Mouse (Mus musculus): ENCODE data around the gene Fam89b. TPM values are rescaled to one million over a fixed set of nuclear protein-coding genes. Genes with fewer than 3 reads are reported as not detected.
"Not testable (repeated sequence)": the region's sequence is repeated elsewhere in the genome, so short reads cannot be mapped to it uniquely, and the experiment has no call there.

The Fam89b gene
- polyA plus RNA-seq, 1 experiment from 2014 or later, result 45.3 TPM

- WGBS (ENCODE audit: insufficient replicate concordance), result 79% methylated on average over 41 of the region's 41 CpGs
Observed at GRCm38 (mm10) chr19:5695849-5696462, 33.5 kb downstream of the Fam89b start.

DNA sequence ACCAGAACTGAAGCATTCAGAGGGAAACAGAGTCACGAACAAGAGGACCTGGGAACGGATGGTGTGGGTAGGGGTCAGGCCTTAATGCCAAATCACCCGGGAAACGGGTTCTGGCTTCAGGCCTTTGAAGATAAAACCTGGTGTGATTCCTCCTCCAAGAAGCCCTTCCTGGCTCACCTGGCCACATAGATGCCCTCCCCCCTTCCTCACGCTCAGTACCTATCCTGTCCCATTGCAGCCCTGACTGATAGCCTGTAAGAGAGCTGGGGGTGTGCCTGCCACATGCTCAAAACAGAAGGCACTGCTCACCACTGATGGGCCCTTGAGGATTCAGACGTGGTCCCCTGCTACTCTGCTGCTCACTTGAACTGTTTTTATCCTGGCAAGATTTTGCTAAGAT lies 35.7 kb downstream of the Fam89b start:
- Histone ChIP-seq H3K9ac (no peak overlapping the region), H3K27ac (no peak overlapping the region), H3K4me3 (no peak overlapping the region), H3K27me3 (replicated peaks) (no peaks in the 10 kb centered on the region), H3K4me2 (no peak overlapping the region), H3K9me3 (replicated peaks) (no peaks in the 10 kb centered on the region), H3K4me1 (peaks cover 44% of the 10 kb centered on the region), H3K36me3 (peaks cover 84% of the 10 kb centered on the region)
- 80% methylated on average over 6 of the region's 6 CpGs for WGBS (ENCODE audit: insufficient replicate concordance)
- no peak for ATAC-seq

More at GRCm38 (mm10) chr19:5695849-5696462, 33.5 kb downstream of the Fam89b start:
- Histone ChIP-seq H3K4me2 (no peak overlapping the region), H3K9ac (no peak overlapping the region), H3K27me3 (replicated peaks) (no peaks in the 10 kb centered on the region), H3K4me3 (no peak overlapping the region), H3K9me3 (replicated peaks) (no peaks in the 10 kb centered on the region), H3K27ac (no peak overlapping the region), H3K36me3 (peaks cover 100% of the 10 kb centered on the region), H3K4me1 (peaks cover 34% of the 10 kb centered on the region)
- ATAC-seq, result no peak

DNA sequence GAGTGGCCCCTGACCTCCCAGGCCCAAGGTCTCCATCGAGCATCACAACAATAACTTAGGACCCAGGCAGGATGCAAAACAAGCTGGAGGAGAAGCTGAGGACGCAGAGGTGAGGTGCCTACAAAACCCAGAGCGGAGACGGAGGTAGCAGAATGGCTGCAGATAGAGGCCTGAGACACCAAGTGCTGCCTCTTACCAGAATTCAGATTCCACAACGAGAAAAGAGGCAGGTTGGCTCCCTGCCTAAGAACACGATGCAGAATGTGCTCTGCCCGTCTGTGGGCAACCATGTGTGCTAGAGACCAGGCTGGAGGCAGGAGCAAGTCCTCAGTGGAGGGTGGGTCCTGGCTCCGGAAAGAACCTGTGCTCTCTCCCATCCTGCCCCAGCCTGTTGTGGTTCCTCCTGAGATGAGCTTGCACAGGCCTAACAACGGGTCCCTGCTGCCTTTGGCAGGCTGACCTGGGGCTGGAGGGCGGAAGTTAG lies 36.5 kb downstream of the Fam89b start:
- no peaks in the 10 kb centered on the region for H3K27me3 ChIP-seq (replicated peaks)
- peak overlapping the region; percentile 81 for H3K4me3 ChIP-seq
- H3K9ac ChIP-seq, result peak overlapping the region; percentile 89

GRCm38 (mm10) chr19:5692086-5692912 lies 37.2 kb downstream of the Fam89b start:
- peaks cover 51% of the 10 kb centered on the region for H3K4me1 ChIP-seq
- no peak for ATAC-seq

More for the DNA sequence above, 36.5 kb downstream of the Fam89b start:
- Histone ChIP-seq H3K36me3 (peaks cover 76% of the 10 kb centered on the region), H3K4me2 (peak overlapping the region; percentile 95), H3K27ac (peak overlapping the region; percentile 73), H3K4me1 (peaks cover 45% of the 10 kb centered on the region), H3K9me3 (replicated peaks) (no peaks in the 10 kb centered on the region)
- no peak for ATAC-seq
- 60% methylated on average over 10 of the region's 10 CpGs for WGBS (ENCODE audit: insufficient replicate concordance)

GRCm38 (mm10) chr19:5691601-5692000 lies 37.9 kb downstream of the Fam89b start:
- Histone ChIP-seq H3K27ac (peak overlapping the region; percentile 73), H3K4me2 (peak overlapping the region; percentile 95), H3K27me3 (replicated peaks) (no peaks in the 10 kb centered on the region), H3K9ac (peak overlapping the region; percentile 89), H3K4me3 (peak overlapping the region; percentile 81), H3K9me3 (replicated peaks) (no peaks in the 10 kb centered on the region), H3K36me3 (peaks cover 66% of the 10 kb centered on the region), H3K4me1 (peaks cover 58% of the 10 kb centered on the region)
- WGBS (ENCODE audit: insufficient replicate concordance), result 52% methylated on average over 5 of the region's 5 CpGs
- no peak for ATAC-seq

More at GRCm38 (mm10) chr19:5692086-5692912, 37.2 kb downstream of the Fam89b start:
- H3K4me2 ChIP-seq, result peak overlapping the region; percentile 95
- peak overlapping the region; percentile 81 for H3K4me3 ChIP-seq
- peaks cover 69% of the 10 kb centered on the region for H3K36me3 ChIP-seq
- H3K9me3 ChIP-seq (replicated peaks), result no peaks in the 10 kb centered on the region
- peak overlapping the region; percentile 73 for H3K27ac ChIP-seq
- 46% methylated on average over 10 of the region's 10 CpGs for WGBS (ENCODE audit: insufficient replicate concordance)
- H3K27me3 ChIP-seq (replicated peaks), result no peaks in the 10 kb centered on the region
- peak overlapping the region; percentile 89 for H3K9ac ChIP-seq

DNA sequence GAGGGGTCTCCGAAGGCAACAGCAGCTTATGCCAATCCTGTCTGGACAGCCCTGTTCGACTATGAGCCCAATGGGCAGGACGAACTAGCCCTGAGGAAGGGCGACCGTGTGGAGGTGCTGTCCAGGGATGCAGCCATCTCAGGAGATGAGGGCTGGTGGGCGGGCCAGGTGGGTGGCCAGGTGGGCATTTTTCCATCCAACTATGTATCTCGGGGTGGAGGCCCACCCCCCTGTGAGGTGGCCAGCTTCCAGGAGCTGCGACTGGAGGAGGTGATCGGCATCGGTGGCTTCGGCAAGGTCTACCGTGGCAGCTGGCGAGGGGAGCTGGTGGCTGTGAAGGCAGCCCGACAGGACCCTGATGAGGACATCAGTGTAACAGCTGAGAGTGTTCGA lies 39.1 kb downstream of the Fam89b start:
- H3K4me3 ChIP-seq, result peak overlapping the region; percentile 81
- ATAC-seq, result no peak
- peaks cover 66% of the 10 kb centered on the region for H3K36me3 ChIP-seq
- peaks cover 64% of the 10 kb centered on the region for H3K4me1 ChIP-seq
- H3K4me2 ChIP-seq, result peak overlapping the region; percentile 95
- no peaks in the 10 kb centered on the region for H3K9me3 ChIP-seq (replicated peaks)
- peak overlapping the region; percentile 91 for H3K27ac ChIP-seq
- no peaks in the 10 kb centered on the region for H3K27me3 ChIP-seq (replicated peaks)
- WGBS (ENCODE audit: insufficient replicate concordance), result 47% methylated on average over 15 of the region's 15 CpGs
- H3K9ac ChIP-seq, result peak overlapping the region; percentile 89

GRCm38 (mm10) chr19:5689565-5690342 lies 39.7 kb downstream of the Fam89b start:
- H3K4me1 ChIP-seq, result peaks cover 70% of the 10 kb centered on the region
- H3K27ac ChIP-seq, result peak overlapping the region; percentile 91
- no peaks in the 10 kb centered on the region for H3K27me3 ChIP-seq (replicated peaks)
- H3K9me3 ChIP-seq (replicated peaks), result no peaks in the 10 kb centered on the region
- 4% methylated on average over 42 of the region's 42 CpGs for WGBS (ENCODE audit: insufficient replicate concordance)
- peaks cover 66% of the 10 kb centered on the region for H3K36me3 ChIP-seq
- H3K4me2 ChIP-seq, result peak overlapping the region; percentile 95
- H3K4me3 ChIP-seq, result peak overlapping the region; percentile 81
- peak overlapping the region; percentile 89 for H3K9ac ChIP-seq
- peak; percentile 74 for ATAC-seq

- peak overlapping the region; percentile 91 for H3K27ac ChIP-seq
- peaks cover 70% of the 10 kb centered on the region for H3K4me1 ChIP-seq
- H3K36me3 ChIP-seq, result peaks cover 66% of the 10 kb centered on the region
- peak overlapping the region; percentile 95 for H3K4me2 ChIP-seq
- peak overlapping the region; percentile 81 for H3K4me3 ChIP-seq
- H3K27me3 ChIP-seq (replicated peaks), result no peaks in the 10 kb centered on the region
- under 1% methylated on average over 7 of the region's 7 CpGs for WGBS (ENCODE audit: insufficient replicate concordance)
- H3K9me3 ChIP-seq (replicated peaks), result no peaks in the 10 kb centered on the region
- ATAC-seq, result no peak
- peak overlapping the region; percentile 89 for H3K9ac ChIP-seq
Observed at GRCm38 (mm10) chr19:5689088-5689428, 40.4 kb downstream of the Fam89b start.

DNA sequence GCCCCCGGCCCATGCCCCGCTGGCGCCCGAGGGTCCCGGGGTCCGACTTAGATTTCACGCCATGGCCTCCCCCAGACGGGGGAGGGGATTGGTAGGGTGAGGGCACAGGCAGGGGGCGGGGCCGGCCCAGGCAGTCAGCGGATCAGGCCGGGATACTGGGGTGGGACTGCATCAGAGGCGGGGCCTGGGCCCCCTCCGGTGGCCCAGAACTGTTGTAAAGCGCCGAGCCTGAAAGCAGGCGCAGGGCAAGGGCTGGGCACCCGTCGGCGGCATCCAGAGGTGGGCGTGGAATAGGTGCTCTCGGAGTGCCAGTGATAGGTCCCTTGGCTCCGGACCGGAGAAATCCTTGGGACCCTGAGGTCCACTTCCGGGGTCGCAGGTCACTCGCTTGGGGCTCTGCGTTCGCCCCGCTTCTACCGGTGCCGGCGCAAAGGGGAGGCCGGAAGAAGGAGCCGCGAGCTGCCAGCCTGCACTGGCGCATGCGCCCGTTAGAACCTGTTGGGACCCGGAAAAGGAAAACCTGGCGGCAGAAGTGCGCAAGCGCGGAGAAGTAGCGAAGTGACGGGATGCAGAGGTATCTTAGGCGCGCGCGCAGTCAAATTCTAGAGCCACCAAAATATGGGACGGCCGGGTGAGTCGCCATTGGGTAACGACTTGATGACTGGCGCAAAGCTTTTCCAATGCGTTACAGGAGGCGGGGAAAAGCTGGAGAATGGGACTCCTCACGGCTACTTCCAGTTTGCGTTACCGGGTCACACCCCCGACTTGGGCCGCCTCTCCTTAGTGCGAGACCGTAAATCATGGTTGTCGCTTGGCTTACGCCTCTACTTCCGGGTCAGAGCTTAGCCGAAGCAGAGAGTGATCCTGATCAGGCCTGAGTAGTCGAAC lies 41.0 kb downstream of the Fam89b start, which contains the start of the genes Map3k11 and Pcnx3:
TSS of gene Map3k11 (plus strand) at position 543 of the 888 bp plus-strand sequence.
TSS of gene Pcnx3 (minus strand) at position 709 of the 888 bp plus-strand sequence.
- Histone ChIP-seq H3K9ac (peak within 1 kb of the TSS; percentile 89), H3K4me1 (peaks cover 67% of the 10 kb centered on the region), H3K27ac (peak within 1 kb of the TSS; percentile 91), H3K36me3 (peaks cover 66% of the 10 kb centered on the region), H3K4me3 (peak within 1 kb of the TSS; percentile 81), H3K4me2 (peak within 1 kb of the TSS; percentile 95), H3K27me3 (replicated peaks) (no peaks in the 10 kb centered on the region), H3K9me3 (replicated peaks) (no peaks in the 10 kb centered on the region)
- under 1% methylated on average over 69 of the region's 69 CpGs for WGBS (ENCODE audit: insufficient replicate concordance)
- ATAC-seq, result peak; percentile 79

DNA sequence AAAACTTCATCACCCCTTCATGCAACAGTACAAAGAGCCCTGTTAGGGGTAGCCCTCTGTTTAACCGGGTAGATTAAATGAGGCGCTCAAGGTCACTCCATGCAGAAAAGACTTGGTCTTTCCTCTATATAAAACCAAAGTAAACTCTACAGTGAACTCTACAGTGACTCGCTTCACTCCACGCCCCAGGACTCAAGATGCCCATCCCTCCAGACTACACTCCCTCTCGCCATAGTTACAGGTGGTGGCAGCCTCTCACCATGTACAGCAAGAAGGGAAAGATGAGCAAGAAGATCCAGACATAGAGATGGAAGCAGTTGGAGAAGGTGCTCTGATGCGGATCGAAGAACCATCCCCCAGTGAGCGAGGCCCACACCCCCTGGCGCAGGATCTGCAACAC lies 41.7 kb downstream of the Fam89b start:
- WGBS (ENCODE audit: insufficient replicate concordance), result 17% methylated on average over 9 of the region's 9 CpGs

DNA sequence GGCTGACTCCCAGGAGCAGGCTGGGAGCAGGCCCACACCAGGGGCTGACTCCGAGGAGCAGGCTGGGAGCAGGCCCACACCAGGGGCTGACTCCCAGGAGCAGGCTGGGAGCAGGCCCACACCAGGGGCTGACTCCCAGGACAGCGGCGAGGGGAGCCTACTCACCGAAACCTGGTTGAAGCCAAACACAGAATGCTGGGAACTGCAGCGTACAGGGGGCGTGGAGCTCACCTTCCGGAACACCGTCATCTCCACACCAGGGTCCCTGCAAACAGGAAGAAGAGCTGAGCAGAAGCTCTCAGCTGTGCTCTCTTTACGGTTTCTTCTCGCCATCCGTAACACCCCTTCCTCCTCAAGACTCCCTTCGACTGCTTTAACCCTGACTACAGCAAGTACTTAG lies 42.5 kb downstream of the Fam89b start:
- not testable (repeated sequence) for ATAC-seq; H3K27me3 ChIP-seq (replicated peaks); H3K9me3 ChIP-seq (replicated peaks)
- Histone ChIP-seq H3K4me2 (peak overlapping the region; percentile 95), H3K9ac (peak overlapping the region; percentile 89), H3K4me3 (peak overlapping the region; percentile 81), H3K36me3 (peaks cover 66% of the 10 kb centered on the region), H3K4me1 (peaks cover 53% of the 10 kb centered on the region), H3K27ac (peak overlapping the region; percentile 91)
- 83% methylated on average over 12 of the region's 12 CpGs for WGBS (ENCODE audit: insufficient replicate concordance)

More for the DNA sequence above, 41.7 kb downstream of the Fam89b start:
- no peaks in the 10 kb centered on the region for H3K27me3 ChIP-seq (replicated peaks)
- H3K36me3 ChIP-seq, result peaks cover 66% of the 10 kb centered on the region
- peak overlapping the region; percentile 81 for H3K4me3 ChIP-seq
- no peaks in the 10 kb centered on the region for H3K9me3 ChIP-seq (replicated peaks)
- H3K4me2 ChIP-seq, result peak overlapping the region; percentile 95
- H3K9ac ChIP-seq, result peak overlapping the region; percentile 89
- peaks cover 60% of the 10 kb centered on the region for H3K4me1 ChIP-seq
- peak overlapping the region; percentile 91 for H3K27ac ChIP-seq
- no peak for ATAC-seq

All from liver, embryonic 12.5 days (tissue).